In the genomic region with DNA sequence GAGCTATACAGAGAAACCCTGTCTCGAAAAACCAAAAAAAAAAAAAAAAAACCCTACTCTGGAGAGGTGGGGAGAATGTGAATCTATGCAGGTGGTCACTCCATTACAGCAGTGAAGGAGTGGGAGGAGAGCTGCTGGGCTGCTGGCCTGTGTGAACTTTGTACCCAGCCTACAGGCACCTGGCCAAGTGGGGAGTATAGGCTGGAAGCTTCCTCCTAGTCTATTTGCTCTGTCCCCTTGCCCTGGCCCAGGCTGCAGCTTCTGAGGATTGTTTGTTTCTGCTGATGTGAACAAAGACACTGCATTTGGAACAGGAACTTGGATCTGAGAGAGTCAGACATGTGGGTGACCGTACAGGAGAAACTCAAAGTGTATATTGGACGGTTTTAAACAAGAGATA, we compare ENCODE assay signal across 14 mouse cellular contexts. TPM values are rescaled to one million over a fixed set of nuclear protein-coding genes. Genes with fewer than 3 reads are reported as not detected.
DNase-seq lines count a peak whose midpoint lies in the region; ATAC-seq and TF ChIP-seq lines count a peak whose summit lies in the region.
"Had no signal": no experiment of that assay in that cellular context is flagged by ENCODE, and none has a peak within 500 bp of the region (broad histone marks: within the 10 kb centered on the region; RNA-seq: fewer than 3 reads in every experiment).

No protein-coding gene starts in this region.

- no peak for TF ChIP-seq POLR2A in small intestine, adult 2 months (IDR thresholded peaks at IDR 0.05; ENCODE audit: low read depth, low read length)

- no peak overlapping the region for H3K4me2 ChIP-seq in intestine, embryonic 16.5 days (ENCODE audit: low read depth, low read length)
- no peak overlapping the region for H3K4me2 ChIP-seq in hindbrain, postnatal 0 days (ENCODE audit: low read depth, low read length)
- H3K4me2 ChIP-seq: midbrain, embryonic 12.5 days; neural tube, embryonic 15.5 days had no signal

- DNase-seq in layer of hippocampus, adult 9-11 months = peak; percentile 49
- no peak for DNase-seq in layer of hippocampus, adult 11-12 months (ENCODE audit: low spot score)
- peak; percentile 92 to 93 for DNase-seq in kidney, postnatal 36 days
- no peak for DNase-seq in left cerebral cortex, adult 18-20 months (ENCODE audit: low spot score in 2 of 2)
- DNase-seq in hindbrain, postnatal 0 days (ENCODE audit: low spot score) = no peak
- DNase-seq: left cerebral cortex, postnatal 4 days had no signal

- H3K27ac ChIP-seq in intestine, embryonic 16.5 days (ENCODE audit: low read length) = peak overlapping the region; percentile 73
- H3K27ac ChIP-seq in small intestine, adult 2 months (ENCODE audit: insufficient read depth, low read depth, low read length) = peak overlapping the region; percentile 69
- no peak overlapping the region for H3K27ac ChIP-seq in hindbrain, postnatal 0 days
- H3K27ac ChIP-seq: midbrain, embryonic 12.5 days; neural tube, embryonic 15.5 days had no signal

- no peak overlapping the region for H3K9ac ChIP-seq in intestine, embryonic 16.5 days (ENCODE audit: low read depth, low read length)
- no peak overlapping the region for H3K9ac ChIP-seq in hindbrain, postnatal 0 days (replicated peaks; ENCODE audit: low read length)
- H3K9ac ChIP-seq: midbrain, embryonic 12.5 days; neural tube, embryonic 15.5 days had no signal

- TF ChIP-seq CTCF in small intestine, adult 2 months (IDR thresholded peaks at IDR 0.05; ENCODE audit: extremely low read depth, insufficient read length, insufficient replicate concordance, low read depth, low read length) = no peak
- no peak for TF ChIP-seq CTCF in hindbrain, postnatal 0 days (IDR thresholded peaks at IDR 0.05; ENCODE audit: low read depth)

- H3K27me3 ChIP-seq in intestine, embryonic 16.5 days (replicated peaks; ENCODE audit: control insufficient read depth, insufficient read depth, low read length) = no peaks in the 10 kb centered on the region
- H3K27me3 ChIP-seq in small intestine, adult 2 months (ENCODE audit: control insufficient read depth, insufficient read depth, low read length) = no peaks in the 10 kb centered on the region
- no peaks in the 10 kb centered on the region for H3K27me3 ChIP-seq in hindbrain, postnatal 0 days (ENCODE audit: insufficient read depth, low read length)
- H3K27me3 ChIP-seq: midbrain, embryonic 12.5 days; neural tube, embryonic 15.5 days had no signal

- H3K36me3 ChIP-seq in intestine, embryonic 16.5 days (ENCODE audit: control insufficient read depth, insufficient read depth, low read length) = no peaks in the 10 kb centered on the region
- H3K36me3 ChIP-seq in small intestine, adult 2 months (ENCODE audit: control insufficient read depth, insufficient read depth, low read length) = no peaks in the 10 kb centered on the region
- no peaks in the 10 kb centered on the region for H3K36me3 ChIP-seq in hindbrain, postnatal 0 days (ENCODE audit: insufficient read depth, low read length)
- H3K36me3 ChIP-seq: midbrain, embryonic 12.5 days; neural tube, embryonic 15.5 days had no signal

- H3K4me1 ChIP-seq in intestine, embryonic 16.5 days (ENCODE audit: control insufficient read depth, insufficient read depth, low read length) = 0 out of 2 replicates have a peak, but pooled peaks cover 5% of the 10 kb centered on the region
- peaks cover 5% of the 10 kb centered on the region; the same call in 1 of the 2 replicates for H3K4me1 ChIP-seq in small intestine, adult 2 months (ENCODE audit: control insufficient read depth, insufficient read depth, insufficient read length, low read length)
- H3K4me1 ChIP-seq in hindbrain, postnatal 0 days (ENCODE audit: insufficient read depth, low read length) = 0 out of 2 replicates have a peak, but pooled peaks cover 5% of the 10 kb centered on the region

- 49% methylated on average over 3 of the region's 3 CpGs for WGBS in intestine, embryonic 16.5 days
- WGBS in small intestine, adult 2 months = 17% methylated on average over 3 of the region's 3 CpGs
- 70% methylated on average over 2 of the region's 3 CpGs for WGBS in hindbrain, postnatal 0 days

- peak; percentile 55 for ATAC-seq in intestine, embryonic 16.5 days
- ATAC-seq in megakaryocyte-erythroid progenitor cell, adult 5-6 weeks (replicated peaks; ENCODE audit: low FRiP score, low TSS enrichment, poor library complexity, severe bottlenecking) = no peak
- no peak for ATAC-seq in hindbrain, postnatal 0 days
- ATAC-seq: CD4-positive, CD25-positive, alpha-beta regulatory T cell, adult 4 months; forebrain, embryonic 16.5 days had no signal

- H3K9me3 ChIP-seq in intestine, embryonic 16.5 days (ENCODE audit: control insufficient read depth, low read length) = no peaks in the 10 kb centered on the region
- no peaks in the 10 kb centered on the region for H3K9me3 ChIP-seq in hindbrain, postnatal 0 days (ENCODE audit: low read length)
- H3K9me3 ChIP-seq: midbrain, embryonic 12.5 days; neural tube, embryonic 15.5 days had no signal

- H3K4me3 ChIP-seq in intestine, embryonic 16.5 days (ENCODE audit: low read length) = no peak overlapping the region
- no peak overlapping the region for H3K4me3 ChIP-seq in small intestine, adult 2 months (ENCODE audit: low read depth, low read length)
- H3K4me3 ChIP-seq in hindbrain, postnatal 0 days (ENCODE audit: low read length) = no peak overlapping the region
- H3K4me3 ChIP-seq: midbrain, embryonic 12.5 days; neural tube, embryonic 15.5 days had no signal

RNA-seq across cellular contexts. Expression of gene Zfp444, which starts 2.6 kb away (rescaled TPM):
- 34.6 and 35.3 TPM in 2 replicates for polyA plus RNA-seq in intestine, embryonic 16.5 days (2015; fragmentation: Nextera tagmentation; extraction: Ambion mirVana)
- 12.7 and 33.9 TPM in 2 replicates for polyA plus RNA-seq in small intestine, adult 2 months (2012; rRNA removed)
- 4.1 and 11.9 TPM in 2 replicates for total RNA-seq in megakaryocyte-erythroid progenitor cell, adult 5-6 weeks (2014; fragmentation: Nextera tagmentation)
- 21.9 and 22.6 TPM in 2 replicates for total RNA-seq in megakaryocyte-erythroid progenitor cell, adult 5-6 weeks (2017)
- 10 to 100 TPM; 52.1 to 54.8 TPM for total RNA-seq in left cerebral cortex, adult 18-20 months (2021)
- total RNA-seq in hindbrain, postnatal 0 days (2014; rRNA removed) = 84.3 and 105 TPM in 2 replicates
- 69.2 and 70.5 TPM in 2 replicates for polyA plus RNA-seq in hindbrain, postnatal 0 days (2015; fragmentation: Nextera tagmentation; extraction: Ambion mirVana)

RNA-seq across cellular contexts. Expression of gene Zfp787, which starts 13.6 kb away (rescaled TPM):
- 20.6 and 20.9 TPM in 2 replicates for polyA plus RNA-seq in intestine, embryonic 16.5 days (2015; fragmentation: Nextera tagmentation; extraction: Ambion mirVana)
- polyA plus RNA-seq in small intestine, adult 2 months (2012; rRNA removed) = 32.3 and 62.7 TPM in 2 replicates
- total RNA-seq in megakaryocyte-erythroid progenitor cell, adult 5-6 weeks (2014; fragmentation: Nextera tagmentation) = 21.9 and 43.6 TPM in 2 replicates
- 16.7 and 17.3 TPM in 2 replicates for total RNA-seq in megakaryocyte-erythroid progenitor cell, adult 5-6 weeks (2017)
- total RNA-seq in left cerebral cortex, adult 18-20 months (2021) = 10 to 100 TPM; 27.0 to 27.9 TPM
- total RNA-seq in hindbrain, postnatal 0 days (2014; rRNA removed) = 71.0 and 85.9 TPM in 2 replicates
- polyA plus RNA-seq in hindbrain, postnatal 0 days (2015; fragmentation: Nextera tagmentation; extraction: Ambion mirVana) = 53.9 and 61.4 TPM in 2 replicates

RNA-seq across cellular contexts. Expression of gene Galp, which starts 27.5 kb away (rescaled TPM):
- not detected in 2 replicates for polyA plus RNA-seq in intestine, embryonic 16.5 days (2015; fragmentation: Nextera tagmentation; extraction: Ambion mirVana)
- not detected in 2 replicates for polyA plus RNA-seq in small intestine, adult 2 months (2012; rRNA removed)
- total RNA-seq in megakaryocyte-erythroid progenitor cell, adult 5-6 weeks (2014; fragmentation: Nextera tagmentation) = not detected in 2 replicates
- total RNA-seq in megakaryocyte-erythroid progenitor cell, adult 5-6 weeks (2017) = not detected in 2 replicates
- total RNA-seq in left cerebral cortex, adult 18-20 months (2021) = not detected
- total RNA-seq in hindbrain, postnatal 0 days (2014; rRNA removed) = not detected in 2 replicates
- not detected in 2 replicates for polyA plus RNA-seq in hindbrain, postnatal 0 days (2015; fragmentation: Nextera tagmentation; extraction: Ambion mirVana)
- total RNA-seq: left cerebral cortex, postnatal 4 days had no signal
- polyA plus RNA-seq: CD4-positive, CD25-positive, alpha-beta regulatory T cell, adult 4 months; cortical plate, adult 2 months; forebrain, embryonic 16.5 days; midbrain, embryonic 12.5 days; neural tube, embryonic 15.5 days had no signal

RNA-seq across cellular contexts. Expression of gene Zscan5b, which starts 52.7 kb away (rescaled TPM):
- not detected in 2 replicates for polyA plus RNA-seq in intestine, embryonic 16.5 days (2015; fragmentation: Nextera tagmentation; extraction: Ambion mirVana)
- polyA plus RNA-seq in small intestine, adult 2 months (2012; rRNA removed) = not detected in 2 replicates
- not detected in 2 replicates for total RNA-seq in megakaryocyte-erythroid progenitor cell, adult 5-6 weeks (2014; fragmentation: Nextera tagmentation)
- not detected in 2 replicates for total RNA-seq in megakaryocyte-erythroid progenitor cell, adult 5-6 weeks (2017)
- not detected for total RNA-seq in left cerebral cortex, adult 18-20 months (2021)
- total RNA-seq in hindbrain, postnatal 0 days (2014; rRNA removed) = not detected in 2 replicates
- polyA plus RNA-seq in hindbrain, postnatal 0 days (2015; fragmentation: Nextera tagmentation; extraction: Ambion mirVana) = not detected in 2 replicates
- total RNA-seq: left cerebral cortex, postnatal 4 days had no signal
- polyA plus RNA-seq: CD4-positive, CD25-positive, alpha-beta regulatory T cell, adult 4 months; cortical plate, adult 2 months; forebrain, embryonic 16.5 days; midbrain, embryonic 12.5 days; neural tube, embryonic 15.5 days had no signal

Comparison
In these comparisons a context has a peak if more than half of its experiments do, and no peak if none do; other contexts are left out.
1. DNase-seq: peak in layer of hippocampus, adult 9-11 months (single experiment) and kidney, postnatal 36 days (2 of 2); none in layer of hippocampus, adult 11-12 months (single experiment), left cerebral cortex, adult 18-20 months (0 of 2) and hindbrain, postnatal 0 days (single experiment).